Mouse (Mus musculus): ENCODE results near the gene Sh3gl2. TPM values are rescaled to one million over a fixed set of nuclear protein-coding genes. Genes with fewer than 3 reads are reported as not detected.

Sh3gl2 gene
- polyA plus RNA-seq, 1 experiment from 2014 or later = 16.5 TPM

DNA sequence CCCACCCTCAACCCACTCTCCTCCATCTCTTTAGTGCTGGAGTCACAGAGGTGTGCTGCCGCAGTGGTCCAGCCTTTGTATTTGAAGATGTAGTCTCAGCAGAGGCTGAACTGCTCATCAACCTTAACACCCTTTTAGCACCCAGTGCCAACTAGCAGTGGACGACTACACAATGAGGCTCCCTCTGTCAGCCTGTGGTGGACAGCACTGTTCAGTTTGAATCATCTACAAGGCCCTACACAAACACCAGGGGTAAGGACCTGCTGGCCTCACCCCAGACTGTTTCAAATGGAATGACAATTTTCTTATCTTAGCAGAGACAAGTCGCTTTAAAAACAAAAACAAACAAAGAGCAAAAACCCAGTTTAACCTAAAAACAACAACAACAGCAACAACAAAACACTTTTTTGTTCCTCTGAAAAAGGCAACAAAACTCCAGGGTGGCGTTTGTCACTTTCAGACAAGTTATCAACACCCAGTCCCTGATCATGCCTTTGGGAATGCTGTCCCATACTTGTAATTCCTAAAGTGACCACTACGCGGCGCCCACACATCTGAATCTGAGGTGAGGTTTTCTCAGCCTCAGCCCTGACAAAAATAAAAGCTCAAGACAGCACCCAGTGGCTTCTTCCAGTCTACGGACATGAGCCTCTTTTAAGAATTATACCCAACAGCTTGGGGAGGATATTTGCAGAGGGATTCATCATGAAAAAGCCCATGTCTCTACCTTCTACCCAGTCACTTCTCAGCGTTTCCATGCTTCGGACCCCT lies 199.7 kb downstream of the Sh3gl2 start:
- no peak overlapping the region for H3K9ac ChIP-seq (ENCODE audit: low read depth, low read length)
- H3K27me3 ChIP-seq (ENCODE audit: control insufficient read depth, insufficient read depth, low read length) = no peaks in the 10 kb centered on the region
- H3K36me3 ChIP-seq (ENCODE audit: control insufficient read depth, insufficient read depth, low read length) = no peaks in the 10 kb centered on the region
- no peak overlapping the region for H3K4me2 ChIP-seq (replicated peaks; ENCODE audit: low read depth, low read length)
- no peaks in the 10 kb centered on the region for H3K4me1 ChIP-seq (ENCODE audit: control insufficient read depth, insufficient read depth, low read length)
- H3K4me3 ChIP-seq (ENCODE audit: low read length) = no peak overlapping the region
- H3K9me3 ChIP-seq (ENCODE audit: control insufficient read depth, low read length) = no peaks in the 10 kb centered on the region
- peak; percentile 60; the same call in 1 of the 2 replicates for ATAC-seq (ENCODE audit: low FRiP score, low TSS enrichment)
- H3K27ac ChIP-seq (ENCODE audit: low read depth, low read length) = no peak overlapping the region
- 46% methylated on average over 10 of the region's 10 CpGs for WGBS

DNA sequence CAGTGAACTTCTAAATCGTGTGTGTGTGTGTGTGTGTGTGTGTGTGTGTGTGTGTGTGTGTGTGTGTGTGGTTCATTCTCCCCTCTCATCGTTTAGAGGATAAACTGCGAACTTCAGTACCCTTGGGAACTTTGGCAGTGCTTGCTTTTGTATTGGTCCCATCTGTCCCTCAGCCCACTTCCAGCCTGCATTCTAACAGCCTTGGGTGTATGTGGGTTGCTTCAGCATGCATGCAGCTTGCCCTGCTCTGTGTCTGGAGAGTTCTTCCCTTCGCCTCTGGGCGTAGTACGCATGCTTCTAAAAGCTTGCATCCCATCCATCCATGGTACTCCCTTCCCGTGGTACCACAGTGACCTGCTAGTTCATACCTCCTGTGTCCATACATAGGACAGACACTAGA lies 200.3 kb downstream of the Sh3gl2 start:
- WGBS = 85% methylated on average over 7 of the region's 7 CpGs
- no peaks in the 10 kb centered on the region for H3K27me3 ChIP-seq (ENCODE audit: control insufficient read depth, insufficient read depth, low read length)
- H3K4me2 ChIP-seq (replicated peaks; ENCODE audit: low read depth, low read length) = no peak overlapping the region
- peak; percentile 35; the same call in 1 of the 2 replicates for ATAC-seq (ENCODE audit: low FRiP score, low TSS enrichment)
- H3K9me3 ChIP-seq (ENCODE audit: control insufficient read depth, low read length) = no peaks in the 10 kb centered on the region
- no peak overlapping the region for H3K27ac ChIP-seq (ENCODE audit: low read depth, low read length)
- H3K4me1 ChIP-seq (ENCODE audit: control insufficient read depth, insufficient read depth, low read length) = no peaks in the 10 kb centered on the region
- H3K4me3 ChIP-seq (ENCODE audit: low read length) = no peak overlapping the region
- H3K36me3 ChIP-seq (ENCODE audit: control insufficient read depth, insufficient read depth, low read length) = no peaks in the 10 kb centered on the region
- no peak overlapping the region for H3K9ac ChIP-seq (ENCODE audit: low read depth, low read length)

DNA sequence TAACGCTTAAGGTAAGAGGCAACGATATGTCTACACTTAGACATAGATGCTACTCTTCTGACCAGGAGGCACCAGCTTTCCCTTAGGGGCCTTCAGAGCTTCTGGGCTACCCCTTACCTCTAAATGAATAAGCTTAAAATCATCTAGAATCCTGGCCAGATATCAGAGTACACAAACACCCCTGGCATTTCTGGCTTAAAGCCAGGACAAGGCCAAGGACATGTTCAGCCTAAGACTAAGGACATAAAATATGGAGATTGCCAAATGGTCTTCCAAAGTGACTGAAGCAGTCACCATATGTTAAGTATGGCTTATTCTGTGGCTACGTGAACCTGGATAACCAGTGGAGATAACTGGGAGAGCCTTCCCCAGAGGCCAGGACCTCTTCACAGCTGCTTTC lies 211.5 kb downstream of the Sh3gl2 start:
- Histone ChIP-seq H3K9me3 (ENCODE audit: control insufficient read depth, low read length) (no peaks in the 10 kb centered on the region), H3K27ac (ENCODE audit: low read depth, low read length) (no peak overlapping the region), H3K4me1 (ENCODE audit: control insufficient read depth, insufficient read depth, low read length) (no peaks in the 10 kb centered on the region), H3K9ac (ENCODE audit: low read depth, low read length) (no peak overlapping the region), H3K4me2 (replicated peaks; ENCODE audit: low read depth, low read length) (no peak overlapping the region), H3K27me3 (ENCODE audit: control insufficient read depth, insufficient read depth, low read length) (no peaks in the 10 kb centered on the region), H3K36me3 (ENCODE audit: control insufficient read depth, insufficient read depth, low read length) (no peaks in the 10 kb centered on the region), H3K4me3 (ENCODE audit: low read length) (no peak overlapping the region)
- 96% methylated on average over 3 of the region's 3 CpGs for WGBS
- no peak for ATAC-seq (ENCODE audit: low FRiP score, low TSS enrichment)

DNA sequence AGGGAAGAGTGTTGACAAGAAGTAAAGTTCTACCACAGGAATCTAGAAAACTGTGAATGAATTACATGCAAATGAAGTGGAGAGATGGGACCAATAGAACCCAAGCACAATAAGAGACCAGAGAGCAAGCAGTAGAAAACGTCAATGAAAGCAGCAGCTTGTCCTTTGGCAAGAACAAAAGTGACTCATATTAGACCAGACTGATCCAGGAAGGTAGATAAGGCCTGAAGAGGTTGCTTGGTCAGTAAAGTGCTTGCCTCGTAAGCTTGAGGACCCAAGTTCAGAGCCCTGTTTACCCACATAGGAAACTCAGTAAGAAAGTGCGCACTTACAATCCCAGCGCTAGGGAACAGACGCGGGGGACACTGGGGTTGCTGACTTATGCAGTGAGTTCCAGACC lies 215.5 kb downstream of the Sh3gl2 start:
- Histone ChIP-seq H3K27ac (ENCODE audit: low read depth, low read length) (no peak overlapping the region), H3K4me2 (replicated peaks; ENCODE audit: low read depth, low read length) (no peak overlapping the region), H3K9me3 (ENCODE audit: control insufficient read depth, low read length) (no peaks in the 10 kb centered on the region), H3K4me3 (ENCODE audit: low read length) (no peak overlapping the region), H3K27me3 (ENCODE audit: control insufficient read depth, insufficient read depth, low read length) (no peaks in the 10 kb centered on the region), H3K9ac (ENCODE audit: low read depth, low read length) (no peak overlapping the region), H3K4me1 (ENCODE audit: control insufficient read depth, insufficient read depth, low read length) (no peaks in the 10 kb centered on the region), H3K36me3 (ENCODE audit: control insufficient read depth, insufficient read depth, low read length) (no peaks in the 10 kb centered on the region)
- 87% methylated on average over 6 of the region's 6 CpGs for WGBS
- ATAC-seq (ENCODE audit: low FRiP score, low TSS enrichment) = no peak

DNA sequence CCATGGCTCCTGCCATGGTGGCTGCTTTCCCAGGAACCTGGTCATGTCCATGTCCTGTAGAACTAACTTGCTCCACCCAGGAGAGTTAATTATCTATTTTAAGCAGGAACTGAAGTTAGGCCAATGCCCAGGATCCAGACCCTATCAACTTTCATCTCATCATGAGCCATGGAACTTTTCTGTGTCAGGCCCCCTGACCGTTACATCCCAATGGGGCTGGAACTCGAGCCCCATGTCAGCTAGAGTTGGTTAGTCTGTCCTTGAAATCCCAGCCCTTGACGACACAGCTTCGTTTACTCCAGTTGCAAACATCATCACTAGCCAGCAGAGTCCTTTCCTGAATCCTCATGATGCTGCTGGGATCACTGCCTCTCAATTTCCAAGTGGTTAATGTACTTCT lies 221.3 kb downstream of the Sh3gl2 start:
- no peaks in the 10 kb centered on the region for H3K9me3 ChIP-seq (ENCODE audit: control insufficient read depth, low read length)
- 77% methylated on average over 4 of the region's 4 CpGs for WGBS
- no peaks in the 10 kb centered on the region for H3K27me3 ChIP-seq (ENCODE audit: control insufficient read depth, insufficient read depth, low read length)

DNA sequence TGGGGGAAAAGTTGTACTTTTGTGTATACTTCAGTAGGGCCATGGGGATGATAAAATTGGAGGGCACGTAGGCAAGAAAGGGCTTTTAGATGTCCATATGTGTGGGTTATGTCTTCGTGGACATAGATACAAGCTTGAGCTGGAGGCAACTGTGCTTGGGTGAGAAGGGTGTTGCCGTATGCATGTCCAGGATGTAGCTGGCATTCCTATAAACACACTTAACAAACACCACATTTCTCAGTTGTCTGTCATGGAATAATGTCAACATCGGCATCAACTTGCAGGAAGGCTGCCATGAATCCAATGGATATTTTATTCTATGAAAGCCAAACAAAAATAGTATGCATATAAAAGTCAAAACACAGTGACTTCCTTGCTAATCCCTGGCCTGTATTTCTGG lies 227.9 kb downstream of the Sh3gl2 start:
- H3K9me3 ChIP-seq (ENCODE audit: control insufficient read depth, low read length) = no peaks in the 10 kb centered on the region
- H3K27ac ChIP-seq (ENCODE audit: low read depth, low read length) = no peak overlapping the region
- no peaks in the 10 kb centered on the region for H3K27me3 ChIP-seq (ENCODE audit: control insufficient read depth, insufficient read depth, low read length)
- H3K4me2 ChIP-seq (replicated peaks; ENCODE audit: low read depth, low read length) = no peak overlapping the region
- H3K9ac ChIP-seq (ENCODE audit: low read depth, low read length) = no peak overlapping the region
- no peak overlapping the region for H3K4me3 ChIP-seq (ENCODE audit: low read length)
- no peak for ATAC-seq (ENCODE audit: low FRiP score, low TSS enrichment)
- 86% methylated on average over 4 of the region's 4 CpGs for WGBS
- no peaks in the 10 kb centered on the region for H3K36me3 ChIP-seq (ENCODE audit: control insufficient read depth, insufficient read depth, low read length)
- H3K4me1 ChIP-seq (ENCODE audit: control insufficient read depth, insufficient read depth, low read length) = no peaks in the 10 kb centered on the region

More for the DNA sequence above, 221.3 kb downstream of the Sh3gl2 start:
- Histone ChIP-seq H3K4me1 (ENCODE audit: control insufficient read depth, insufficient read depth, low read length) (no peaks in the 10 kb centered on the region), H3K4me3 (ENCODE audit: low read length) (no peak overlapping the region), H3K4me2 (replicated peaks; ENCODE audit: low read depth, low read length) (no peak overlapping the region), H3K27ac (ENCODE audit: low read depth, low read length) (no peak overlapping the region), H3K9ac (ENCODE audit: low read depth, low read length) (no peak overlapping the region), H3K36me3 (ENCODE audit: control insufficient read depth, insufficient read depth, low read length) (no peaks in the 10 kb centered on the region)
- no peak for ATAC-seq (ENCODE audit: low FRiP score, low TSS enrichment)

DNA sequence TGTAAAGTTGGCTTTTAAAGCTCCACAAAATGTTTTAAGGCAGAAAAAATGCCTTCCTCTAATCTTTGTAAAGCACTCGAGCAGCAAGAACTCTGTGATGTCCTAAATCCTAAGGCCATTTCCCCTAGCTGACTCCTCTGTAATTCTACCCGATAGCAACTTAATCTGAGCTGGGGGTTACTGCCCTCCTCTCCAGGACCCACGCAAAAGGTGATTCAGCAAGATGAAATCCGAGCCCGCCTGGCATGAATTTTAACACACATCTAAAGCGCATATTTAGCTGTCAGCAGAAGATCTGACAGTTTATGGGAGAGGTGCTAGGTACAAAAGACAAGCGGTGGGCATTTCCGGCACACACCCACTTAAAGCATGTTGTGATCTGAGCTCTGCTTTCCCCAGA lies 229.8 kb downstream of the Sh3gl2 start:
- Histone ChIP-seq H3K27ac (ENCODE audit: low read depth, low read length) (no peak overlapping the region), H3K4me2 (replicated peaks; ENCODE audit: low read depth, low read length) (no peak overlapping the region), H3K9me3 (ENCODE audit: control insufficient read depth, low read length) (no peaks in the 10 kb centered on the region), H3K27me3 (ENCODE audit: control insufficient read depth, insufficient read depth, low read length) (no peaks in the 10 kb centered on the region), H3K36me3 (ENCODE audit: control insufficient read depth, insufficient read depth, low read length) (no peaks in the 10 kb centered on the region), H3K9ac (ENCODE audit: low read depth, low read length) (no peak overlapping the region), H3K4me1 (ENCODE audit: control insufficient read depth, insufficient read depth, low read length) (no peaks in the 10 kb centered on the region), H3K4me3 (ENCODE audit: low read length) (no peak overlapping the region)
- peak; percentile 49; the same call in 1 of the 2 replicates for ATAC-seq (ENCODE audit: low FRiP score, low TSS enrichment)
- 17% methylated on average over 8 of the region's 8 CpGs for WGBS

DNA sequence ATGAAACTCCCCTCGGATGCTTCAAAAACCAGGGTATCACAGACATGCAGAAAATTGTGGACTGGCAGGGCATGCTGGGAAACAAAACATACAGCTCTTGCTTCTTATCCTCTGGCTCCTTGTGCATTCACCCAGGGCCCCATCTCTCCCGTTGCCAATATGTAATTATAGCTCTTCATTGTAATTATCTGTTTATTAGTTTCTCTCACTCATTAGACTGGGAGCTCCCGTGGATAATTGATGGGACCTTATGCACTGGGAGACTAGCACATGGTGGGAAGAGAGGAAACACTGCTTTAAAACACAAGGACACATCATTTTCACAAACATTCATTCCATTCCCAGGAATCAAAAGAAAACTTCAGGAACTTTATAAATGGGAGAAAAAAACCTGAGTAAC lies 233.9 kb downstream of the Sh3gl2 start:
- no peaks in the 10 kb centered on the region for H3K9me3 ChIP-seq (ENCODE audit: control insufficient read depth, low read length)
- H3K27ac ChIP-seq (ENCODE audit: low read depth, low read length) = no peak overlapping the region
- H3K27me3 ChIP-seq (ENCODE audit: control insufficient read depth, insufficient read depth, low read length) = no peaks in the 10 kb centered on the region
- H3K4me1 ChIP-seq (ENCODE audit: control insufficient read depth, insufficient read depth, low read length) = no peaks in the 10 kb centered on the region
- WGBS = 50% methylated on average over 3 of the region's 3 CpGs
- no peak overlapping the region for H3K9ac ChIP-seq (ENCODE audit: low read depth, low read length)
- no peaks in the 10 kb centered on the region for H3K36me3 ChIP-seq (ENCODE audit: control insufficient read depth, insufficient read depth, low read length)
- H3K4me3 ChIP-seq (ENCODE audit: low read length) = no peak overlapping the region
- no peak for ATAC-seq (ENCODE audit: low FRiP score, low TSS enrichment)
- H3K4me2 ChIP-seq (replicated peaks; ENCODE audit: low read depth, low read length) = no peak overlapping the region

DNA sequence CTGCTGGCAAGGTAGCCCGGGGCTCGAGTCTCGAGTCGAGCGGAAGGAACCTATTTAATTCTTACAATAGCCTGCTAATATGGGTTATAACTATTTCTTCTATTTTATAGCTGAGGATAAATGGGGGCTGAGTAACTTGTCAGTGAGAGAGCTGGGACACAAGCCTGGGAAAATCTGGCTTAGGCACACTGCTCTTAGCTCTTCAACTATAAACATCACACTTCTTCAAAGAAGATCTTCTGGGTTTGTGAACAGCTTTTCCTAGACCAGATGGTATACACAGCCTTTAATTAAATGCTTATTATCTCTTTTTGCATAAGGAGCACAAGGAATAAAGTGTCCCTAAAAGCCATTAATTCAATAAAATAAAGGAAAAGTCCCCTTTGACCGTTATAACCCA lies 278.7 kb downstream of the Sh3gl2 start:
- no peak for ATAC-seq (ENCODE audit: low FRiP score, low TSS enrichment)

More for the DNA sequence above, 278.7 kb downstream of the Sh3gl2 start:
- no peak overlapping the region for H3K9ac ChIP-seq (ENCODE audit: low read depth, low read length)
- H3K27me3 ChIP-seq (ENCODE audit: control insufficient read depth, insufficient read depth, low read length) = no peaks in the 10 kb centered on the region
- no peaks in the 10 kb centered on the region for H3K4me1 ChIP-seq (ENCODE audit: control insufficient read depth, insufficient read depth, low read length)
- H3K9me3 ChIP-seq (ENCODE audit: control insufficient read depth, low read length) = no peaks in the 10 kb centered on the region
- whole genome bisulfite sequencing = 95% methylated on average over 6 of the region's 6 CpGs
- H3K27ac ChIP-seq (ENCODE audit: low read depth, low read length) = no peak overlapping the region
- no peak overlapping the region for H3K4me2 ChIP-seq (replicated peaks; ENCODE audit: low read depth, low read length)
- H3K4me3 ChIP-seq (ENCODE audit: low read length) = no peak overlapping the region
- no peaks in the 10 kb centered on the region for H3K36me3 ChIP-seq (ENCODE audit: control insufficient read depth, insufficient read depth, low read length)
